In genomic region chr13:10244243-10244998, GRCm38 (mm10) we compare ENCODE assay signal across 10 mouse cellular contexts.
DNase-seq lines count a peak whose midpoint lies in the region; ATAC-seq and TF ChIP-seq lines count a peak whose summit lies in the region.
"Had no signal": no experiment of that assay in that cellular context is flagged by ENCODE, and none has a peak within 500 bp of the region (broad histone marks: within the 10 kb centered on the region; RNA-seq: fewer than 3 reads in every experiment).

No protein-coding gene starts in this region.

- TF ChIP-seq CTCF in heart, adult 2 months (IDR thresholded peaks at IDR 0.05) = no peak

- no peak overlapping the region for H3K4me2 ChIP-seq in hindbrain, embryonic 14.5 days (replicated peaks)
- H3K4me2 ChIP-seq: heart, embryonic 13.5 days; liver, embryonic 13.5 days had no signal

- no peak for TF ChIP-seq EP300 in heart, adult 2 months (IDR thresholded peaks at IDR 0.05; ENCODE audit: insufficient read depth, low read depth, low read length)

- H3K4me3 ChIP-seq in heart, adult 2 months = no peak overlapping the region
- no peak overlapping the region for H3K4me3 ChIP-seq in heart, embryonic 10.5 days
- H3K4me3 ChIP-seq in hindbrain, embryonic 14.5 days (replicated peaks; ENCODE audit: low read length) = no peak overlapping the region
- H3K4me3 ChIP-seq: heart, embryonic 13.5 days; liver, embryonic 13.5 days had no signal

- H3K4me1 ChIP-seq in heart, adult 2 months (ENCODE audit: control insufficient read depth, insufficient read depth, low read length) = no peaks in the 10 kb centered on the region
- H3K4me1 ChIP-seq in heart, embryonic 10.5 days = no peaks in the 10 kb centered on the region
- no peaks in the 10 kb centered on the region for H3K4me1 ChIP-seq in hindbrain, embryonic 14.5 days (replicated peaks; ENCODE audit: control insufficient read depth, insufficient read depth, low read length)
- H3K4me1 ChIP-seq: liver, embryonic 13.5 days had no signal

- no peak for TF ChIP-seq POLR2A in heart, adult 2 months (IDR thresholded peaks at IDR 0.05; ENCODE audit: insufficient read depth, low read depth, low read length)

- no peaks in the 10 kb centered on the region for H3K9me3 ChIP-seq in heart, embryonic 10.5 days
- no peaks in the 10 kb centered on the region for H3K9me3 ChIP-seq in hindbrain, embryonic 14.5 days (ENCODE audit: control insufficient read depth, low read length)
- H3K9me3 ChIP-seq: heart, embryonic 13.5 days; liver, embryonic 13.5 days had no signal

- no peaks in the 10 kb centered on the region for H3K36me3 ChIP-seq in heart, adult 2 months (ENCODE audit: control insufficient read depth, insufficient read depth, low read length)
- no peaks in the 10 kb centered on the region for H3K36me3 ChIP-seq in heart, embryonic 10.5 days
- H3K36me3 ChIP-seq in hindbrain, embryonic 14.5 days (replicated peaks; ENCODE audit: control insufficient read depth, insufficient read depth) = no peaks in the 10 kb centered on the region
- H3K36me3 ChIP-seq: heart, embryonic 13.5 days; liver, embryonic 13.5 days had no signal

- 33% methylated on average over 1 of the region's 1 CpGs for WGBS in heart, adult 2 months
- 71% methylated on average over 1 of the region's 1 CpGs for WGBS in heart, embryonic 10.5 days
- WGBS in hindbrain, embryonic 14.5 days = 64% methylated on average over 1 of the region's 1 CpGs

- intact Hi-C loops in heart, adult 2 months (cut with DNase I) = no loop called here

- H3K79me2 ChIP-seq in heart, adult 2 months (replicated peaks; ENCODE audit: control insufficient read depth, insufficient read depth, low read length) = no peaks in the 10 kb centered on the region

- H3K27ac ChIP-seq in heart, adult 2 months = peak overlapping the region; percentile 41; the same call in 1 of the 2 replicates
- no peak overlapping the region for H3K27ac ChIP-seq in heart, embryonic 10.5 days
- no peak overlapping the region for H3K27ac ChIP-seq in hindbrain, embryonic 14.5 days
- H3K27ac ChIP-seq: heart, embryonic 13.5 days; liver, embryonic 13.5 days had no signal

- peak; percentile 13 to 18 for DNase-seq in heart, adult 2 months
- no peak for DNase-seq in heart, embryonic 10.5 days (ENCODE audit: low spot score)
- DNase-seq in lung, postnatal 36 days = peak; percentile 37
- no peak for DNase-seq in spleen, postnatal 10 days (ENCODE audit: low spot score in 2 of 2)
- DNase-seq in hindbrain, embryonic 14.5 days (ENCODE audit: low spot score) = no peak
- no peak for DNase-seq in left cerebral cortex, adult 18-20 months (ENCODE audit: low spot score in 2 of 2)
- DNase-seq: liver, embryonic 13.5 days had no signal

- H3K27me3 ChIP-seq in heart, adult 2 months (ENCODE audit: control insufficient read depth, insufficient read depth, low read length) = no peaks in the 10 kb centered on the region
- no peaks in the 10 kb centered on the region for H3K27me3 ChIP-seq in heart, embryonic 10.5 days (ENCODE audit: insufficient read depth, poor library complexity, severe bottlenecking)
- H3K27me3 ChIP-seq in hindbrain, embryonic 14.5 days (ENCODE audit: control insufficient read depth, insufficient read depth, low read length) = no peaks in the 10 kb centered on the region
- H3K27me3 ChIP-seq: heart, embryonic 13.5 days; liver, embryonic 13.5 days had no signal

- ATAC-seq in common myeloid progenitor, adult 5-6 weeks (replicated peaks; ENCODE audit: low read depth, poor library complexity, severe bottlenecking) = peak; percentile 88
- peak; percentile 62 to 69; a peak in 3 of 4 replicates for ATAC-seq in hematopoietic stem cell, adult 5-6 weeks (replicated peaks in 1 of 2; ENCODE audit: insufficient read depth in 1 of 2, low FRiP score in 2 of 2, low TSS enrichment in 1 of 2, low read depth in 1 of 2, poor library complexity in 2 of 2, severe bottlenecking in 2 of 2)
- ATAC-seq in hindbrain, embryonic 14.5 days (ENCODE audit: low FRiP score) = no peak

- H3K9ac ChIP-seq in heart, adult 2 months (ENCODE audit: low read depth, low read length) = no peak overlapping the region
- H3K9ac ChIP-seq in hindbrain, embryonic 14.5 days = no peak overlapping the region
- H3K9ac ChIP-seq: heart, embryonic 13.5 days; liver, embryonic 13.5 days had no signal

Comparison
In these comparisons a context has a peak if more than half of its experiments do, and no peak if none do; other contexts are left out.
1. DNase-seq: peak in heart, adult 2 months (2 of 2) and lung, postnatal 36 days (single experiment); none in heart, embryonic 10.5 days (single experiment), spleen, postnatal 10 days (0 of 2), hindbrain, embryonic 14.5 days (single experiment) and left cerebral cortex, adult 18-20 months (0 of 2).